Mouse (Mus musculus): ENCODE data around the gene Mettl1. TPM values are rescaled to one million over a fixed set of nuclear protein-coding genes. Genes with fewer than 3 reads are reported as not detected.
A peak's percentile ranks its signal among the peaks of the same experiment; 100 is the strongest.

Mettl1 gene
- polyA plus RNA-seq, 1 experiment: 31.3 TPM

DNA sequence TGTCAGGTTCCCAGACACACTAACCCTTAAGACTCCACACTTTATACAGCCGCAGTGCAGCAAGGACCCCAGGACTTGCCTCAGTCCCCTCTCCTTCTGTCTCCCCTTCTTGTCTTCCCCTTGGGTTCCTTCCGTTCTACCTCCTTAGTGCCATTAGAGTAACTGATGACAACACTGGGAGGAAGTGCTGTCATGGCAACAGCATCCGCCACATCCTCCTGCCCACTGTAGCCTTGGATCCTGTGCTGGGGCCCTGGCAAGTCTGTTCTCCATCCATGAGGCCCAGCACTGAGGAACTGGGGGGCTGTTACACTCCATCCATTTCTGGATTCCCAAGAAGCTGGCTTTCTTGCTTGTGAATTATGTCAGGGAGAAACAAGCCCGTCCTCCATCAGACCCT is 34.9 kb downstream of the Mettl1 start:
- TF ChIP-seq MAX (IDR thresholded peaks at IDR 0.05): no peak
- no peak for TF ChIP-seq FOSL1 (IDR thresholded peaks at IDR 0.05; ENCODE audit: insufficient read depth, low read length, poor library complexity, severe bottlenecking)
- no peak for TF ChIP-seq MYOG (IDR thresholded peaks at IDR 0.05; ENCODE audit: control insufficient read depth, extremely low read depth, insufficient read length)
- no peak for TF ChIP-seq CTCF (IDR thresholded peaks at IDR 0.05; ENCODE audit: control insufficient read depth, insufficient read depth, insufficient read length)
- no peak for TF ChIP-seq CEBPB (IDR thresholded peaks at IDR 0.05; ENCODE audit: low read depth)
- no peak for TF ChIP-seq USF1 (IDR thresholded peaks at IDR 0.05; ENCODE audit: low read depth)
- TF ChIP-seq MYOD1 (IDR thresholded peaks at IDR 0.05; ENCODE audit: control insufficient read depth, insufficient read length, low read depth): no peak

DNA sequence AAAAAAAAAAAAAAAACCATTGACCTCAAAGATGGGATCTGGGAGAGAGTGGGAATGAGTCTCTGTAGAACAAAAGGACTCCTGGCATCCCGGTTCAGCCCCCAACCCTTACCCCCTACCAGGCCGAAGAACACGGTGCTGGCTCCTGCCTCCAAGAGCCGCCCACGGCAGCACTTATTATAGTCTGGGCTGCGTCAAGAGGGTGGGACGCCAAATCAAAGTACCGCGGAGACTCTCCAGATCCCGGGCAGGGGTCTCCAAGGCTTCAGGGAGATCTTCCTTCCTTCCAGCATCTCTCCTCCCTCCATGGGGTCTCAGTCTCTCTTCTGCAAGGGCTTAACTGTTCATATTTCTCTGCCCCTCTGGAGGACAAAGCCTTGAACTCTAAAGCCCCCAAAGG is 36.3 kb downstream of the Mettl1 start:
- Histone ChIP-seq H3K79me3 (ENCODE audit: low read depth) (no peaks in the 10 kb centered on the region), H3K79me2 (ENCODE audit: control insufficient read depth, insufficient read depth) (no peaks in the 10 kb centered on the region), H3K36me3 (ENCODE audit: control insufficient read depth, insufficient read depth) (no peaks in the 10 kb centered on the region), H3K4me3 (ENCODE audit: insufficient read depth, poor library complexity, severe bottlenecking) (no peak overlapping the region), H3ac (ENCODE audit: control insufficient read depth, insufficient read length, low read depth) (no peak overlapping the region), H3K27me3 (ENCODE audit: control insufficient read depth, insufficient read depth, insufficient read length) (peaks cover 4% of the 10 kb centered on the region)
- TF ChIP-seq USF1 (IDR thresholded peaks at IDR 0.05; ENCODE audit: low read depth): no peak
- TF ChIP-seq MAX (IDR thresholded peaks at IDR 0.05): no peak
- no peak for TF ChIP-seq MYOG (IDR thresholded peaks at IDR 0.05; ENCODE audit: control insufficient read depth, extremely low read depth, insufficient read length)
- TF ChIP-seq MYOD1 (IDR thresholded peaks at IDR 0.05; ENCODE audit: control insufficient read depth, insufficient read length, low read depth): no peak
- no peak for TF ChIP-seq CTCF (IDR thresholded peaks at IDR 0.05; ENCODE audit: control insufficient read depth, insufficient read depth, insufficient read length)
- no peak for TF ChIP-seq FOSL1 (IDR thresholded peaks at IDR 0.05; ENCODE audit: insufficient read depth, low read length, poor library complexity, severe bottlenecking)
- no peak for TF ChIP-seq CEBPB (IDR thresholded peaks at IDR 0.05; ENCODE audit: low read depth)

More for the DNA sequence above, 34.9 kb downstream of the Mettl1 start:
- Histone ChIP-seq H3K36me3 (ENCODE audit: control insufficient read depth, insufficient read depth) (no peaks in the 10 kb centered on the region), H3K79me3 (ENCODE audit: low read depth) (no peaks in the 10 kb centered on the region), H3K79me2 (ENCODE audit: control insufficient read depth, insufficient read depth) (no peaks in the 10 kb centered on the region), H3K27me3 (ENCODE audit: control insufficient read depth, insufficient read depth, insufficient read length) (peaks cover 4% of the 10 kb centered on the region), H3K4me3 (ENCODE audit: insufficient read depth, poor library complexity, severe bottlenecking) (no peak overlapping the region), H3ac (ENCODE audit: control insufficient read depth, insufficient read length, low read depth) (no peak overlapping the region)

DNA sequence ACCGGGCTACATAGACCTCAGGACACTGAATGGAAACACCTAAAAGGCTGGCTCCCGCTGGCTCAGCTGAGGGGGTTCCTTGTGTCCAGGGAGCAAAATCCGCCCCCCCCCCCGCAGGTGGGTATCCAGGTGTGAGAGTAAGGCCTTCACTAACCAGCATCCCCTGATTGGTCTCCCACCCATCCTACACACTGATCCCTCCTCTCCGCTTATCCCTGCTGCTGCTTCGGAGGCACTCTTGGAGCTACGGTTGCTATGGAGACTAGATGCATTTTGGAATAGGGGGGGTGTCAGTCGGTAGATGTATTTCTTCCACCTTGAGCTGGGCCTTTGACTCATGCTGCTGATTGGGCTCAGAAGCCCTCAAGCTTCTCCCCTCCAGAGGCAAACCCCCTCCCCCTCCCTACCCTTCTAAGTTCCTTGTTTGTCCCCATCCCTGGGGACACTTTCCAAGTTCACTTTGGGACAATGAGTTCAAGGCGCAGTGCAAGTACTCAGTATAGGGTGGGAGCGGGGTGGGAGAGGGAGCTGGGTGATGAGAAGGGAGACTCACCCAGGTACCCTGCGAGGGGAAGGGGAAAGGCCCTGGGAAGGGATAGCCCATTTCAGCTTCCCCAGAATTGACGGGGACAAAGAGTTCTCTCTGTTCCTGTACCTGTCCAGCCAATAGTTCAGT is 36.9 kb downstream of the Mettl1 start:
- no peak overlapping the region for H3ac ChIP-seq (ENCODE audit: control insufficient read depth, insufficient read length, low read depth)
- peaks cover 4% of the 10 kb centered on the region for H3K27me3 ChIP-seq (ENCODE audit: control insufficient read depth, insufficient read depth, insufficient read length)
- H3K36me3 ChIP-seq (ENCODE audit: control insufficient read depth, insufficient read depth): no peaks in the 10 kb centered on the region
- H3K79me2 ChIP-seq (ENCODE audit: control insufficient read depth, insufficient read depth): no peaks in the 10 kb centered on the region
- H3K4me3 ChIP-seq (ENCODE audit: insufficient read depth, poor library complexity, severe bottlenecking): peak overlapping the region; percentile 14
- TF ChIP-seq MAX (IDR thresholded peaks at IDR 0.05) (no peak), MYOG (IDR thresholded peaks at IDR 0.05; ENCODE audit: control insufficient read depth, extremely low read depth, insufficient read length) (no peak), FOSL1 (IDR thresholded peaks at IDR 0.05; ENCODE audit: insufficient read depth, low read length, poor library complexity, severe bottlenecking) (no peak), CEBPB (IDR thresholded peaks at IDR 0.05; ENCODE audit: low read depth) (no peak), CTCF (IDR thresholded peaks at IDR 0.05; ENCODE audit: control insufficient read depth, insufficient read depth, insufficient read length) (no peak), USF1 (IDR thresholded peaks at IDR 0.05; ENCODE audit: low read depth) (no peak), MYOD1 (IDR thresholded peaks at IDR 0.05; ENCODE audit: control insufficient read depth, insufficient read length, low read depth) (no peak)
- H3K79me3 ChIP-seq (ENCODE audit: low read depth): no peaks in the 10 kb centered on the region

DNA sequence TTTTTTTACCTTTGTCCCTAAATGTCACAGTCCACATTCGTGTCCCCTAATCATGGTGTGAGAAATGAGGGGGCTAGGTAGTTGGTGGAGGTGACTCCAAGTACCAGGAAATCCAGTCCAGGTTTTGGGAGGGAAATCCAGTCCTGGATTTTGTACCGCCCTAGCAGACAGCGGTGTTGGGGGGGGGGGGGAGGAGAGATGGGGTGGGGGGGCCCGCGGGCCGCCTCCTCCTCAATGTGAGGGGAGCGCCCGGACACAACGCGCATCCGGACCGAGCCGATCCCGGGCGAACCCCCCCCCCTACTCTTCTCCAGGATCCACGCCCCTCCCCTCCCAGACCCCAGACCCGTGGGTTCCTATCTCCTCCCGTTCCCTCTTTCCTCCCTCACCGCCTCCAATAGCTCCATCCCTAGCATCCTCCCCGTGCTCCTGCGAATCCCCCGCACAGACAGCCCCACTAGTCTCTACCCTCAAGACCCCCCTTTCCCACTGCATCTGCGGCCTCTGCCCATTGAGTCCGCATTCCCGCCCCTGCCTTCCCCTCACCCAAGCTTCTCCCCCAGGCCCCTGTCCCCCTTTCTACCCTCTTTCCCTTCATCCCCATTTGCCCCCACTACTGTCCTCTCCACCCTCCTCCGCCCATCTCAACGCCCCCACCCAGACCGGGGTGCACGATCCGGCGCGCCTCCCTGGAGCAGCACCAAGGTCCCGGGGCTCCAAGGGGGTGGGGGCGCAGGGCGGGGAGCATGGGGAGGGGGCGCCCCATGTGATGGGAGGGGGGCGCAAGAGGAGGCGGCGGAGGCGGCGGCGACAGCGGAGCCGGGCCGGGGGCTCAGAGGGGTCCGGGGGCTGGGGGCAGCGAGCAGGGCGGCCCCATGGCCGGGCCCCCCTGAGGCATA is 37.7 kb downstream of the Mettl1 start:
- Histone ChIP-seq H3K4me3 (ENCODE audit: insufficient read depth, poor library complexity, severe bottlenecking) (peak overlapping the region; percentile 14), H3ac (ENCODE audit: control insufficient read depth, insufficient read length, low read depth) (no peak overlapping the region), H3K79me2 (ENCODE audit: control insufficient read depth, insufficient read depth) (no peaks in the 10 kb centered on the region), H3K36me3 (ENCODE audit: control insufficient read depth, insufficient read depth) (no peaks in the 10 kb centered on the region), H3K27me3 (ENCODE audit: control insufficient read depth, insufficient read depth, insufficient read length) (peaks cover 4% of the 10 kb centered on the region), H3K79me3 (ENCODE audit: low read depth) (no peaks in the 10 kb centered on the region)
- TF ChIP-seq MYOG (IDR thresholded peaks at IDR 0.05; ENCODE audit: control insufficient read depth, extremely low read depth, insufficient read length) (no peak), FOSL1 (IDR thresholded peaks at IDR 0.05; ENCODE audit: insufficient read depth, low read length, poor library complexity, severe bottlenecking) (no peak), MYOD1 (IDR thresholded peaks at IDR 0.05; ENCODE audit: control insufficient read depth, insufficient read length, low read depth) (no peak), USF1 (IDR thresholded peaks at IDR 0.05; ENCODE audit: low read depth) (no peak), MAX (IDR thresholded peaks at IDR 0.05) (no peak), CTCF (IDR thresholded peaks at IDR 0.05; ENCODE audit: control insufficient read depth, insufficient read depth, insufficient read length) (no peak), CEBPB (IDR thresholded peaks at IDR 0.05; ENCODE audit: low read depth) (no peak)

DNA sequence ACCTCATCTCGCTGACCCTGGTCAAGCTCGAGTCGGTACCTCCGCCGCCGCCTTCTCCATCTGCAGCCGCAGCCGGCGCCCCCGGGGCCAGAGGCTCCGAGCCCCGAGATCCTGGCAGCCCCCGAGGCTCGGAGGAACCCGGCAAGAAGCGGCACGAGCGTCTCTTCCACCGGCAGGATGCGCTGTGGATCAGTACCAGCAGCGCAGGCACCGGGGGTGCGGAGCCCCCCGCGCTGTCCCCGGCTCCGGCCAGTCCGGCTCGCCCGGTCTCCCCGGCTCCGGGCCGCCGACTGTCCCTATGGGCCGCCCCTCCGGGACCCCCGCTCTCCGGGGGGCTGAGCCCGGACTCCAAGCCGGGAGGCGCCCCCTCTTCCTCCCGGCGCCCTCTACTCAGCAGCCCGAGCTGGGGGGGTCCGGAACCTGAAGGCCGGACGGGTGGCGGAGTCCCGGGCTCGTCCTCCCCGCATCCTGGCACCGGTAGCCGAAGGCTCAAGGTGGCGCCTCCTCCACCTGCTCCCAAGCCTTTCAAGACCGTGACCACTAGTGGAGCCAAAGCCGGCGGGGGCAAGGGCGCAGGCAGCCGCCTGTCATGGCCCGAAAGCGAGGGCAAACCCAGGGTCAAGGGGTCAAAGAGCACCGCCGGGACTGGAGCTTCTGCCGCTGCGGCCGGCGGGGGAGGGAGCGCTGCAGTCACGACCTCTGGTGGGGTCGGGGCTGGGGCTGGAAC is 38.6 kb downstream of the Mettl1 start:
- TF ChIP-seq FOSL1 (IDR thresholded peaks at IDR 0.05; ENCODE audit: insufficient read depth, low read length, poor library complexity, severe bottlenecking) (no peak), MAX (IDR thresholded peaks at IDR 0.05) (no peak), CTCF (IDR thresholded peaks at IDR 0.05; ENCODE audit: control insufficient read depth, insufficient read depth, insufficient read length) (no peak), MYOD1 (IDR thresholded peaks at IDR 0.05; ENCODE audit: control insufficient read depth, insufficient read length, low read depth) (no peak), MYOG (IDR thresholded peaks at IDR 0.05; ENCODE audit: control insufficient read depth, extremely low read depth, insufficient read length) (no peak), USF1 (IDR thresholded peaks at IDR 0.05; ENCODE audit: low read depth) (no peak), CEBPB (IDR thresholded peaks at IDR 0.05; ENCODE audit: low read depth) (no peak)
- H3K79me3 ChIP-seq (ENCODE audit: low read depth): no peaks in the 10 kb centered on the region
- H3K36me3 ChIP-seq (ENCODE audit: control insufficient read depth, insufficient read depth): no peaks in the 10 kb centered on the region
- H3K27me3 ChIP-seq (ENCODE audit: control insufficient read depth, insufficient read depth, insufficient read length): peaks cover 4% of the 10 kb centered on the region
- H3K79me2 ChIP-seq (ENCODE audit: control insufficient read depth, insufficient read depth): no peaks in the 10 kb centered on the region
- no peak overlapping the region for H3K4me3 ChIP-seq (ENCODE audit: insufficient read depth, poor library complexity, severe bottlenecking)
- no peak overlapping the region for H3ac ChIP-seq (ENCODE audit: control insufficient read depth, insufficient read length, low read depth)
